Mouse (Mus musculus) effector memory CD4-positive, alpha-beta T cell, adult 7 months (primary cell): ENCODE data around the gene Gm15013. TPM values are rescaled to one million over a fixed set of nuclear protein-coding genes. Genes with fewer than 3 reads are reported as not detected.

Experiments used
- polyA plus RNA-seq: library from polyadenylated mRNA; unstranded; fragments of 100-300 nt; shearing (Covaris generic); gene quantifications from one replicate; pipeline ENCODE4 v1.2.1, GENCODE M21; 2017

The Gm15013 gene
- 2.0 TPM for polyA plus RNA-seq

DNA sequence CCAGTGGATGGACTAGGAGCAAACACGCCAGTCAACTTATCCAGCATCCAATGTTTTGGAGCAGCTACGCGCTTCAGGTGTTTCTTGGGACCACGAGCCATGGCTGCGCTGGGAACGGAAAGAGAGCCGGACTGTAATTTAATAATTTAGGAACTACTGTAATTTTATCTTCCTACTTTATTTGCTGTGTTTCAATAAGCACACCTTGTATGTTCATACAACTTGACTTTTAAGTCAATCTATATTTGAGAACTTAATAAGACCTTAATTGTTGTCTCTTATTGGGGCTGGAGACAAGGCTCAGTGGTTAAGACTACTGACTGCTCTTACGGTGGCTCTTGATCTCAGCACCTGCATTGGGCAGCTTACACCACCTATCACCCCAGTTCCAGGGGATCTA lies at the start of gene Gm15013:
Gene Gm15013 (minus strand): TSS at position 101 of the 400 bp plus-strand sequence.

DNA sequence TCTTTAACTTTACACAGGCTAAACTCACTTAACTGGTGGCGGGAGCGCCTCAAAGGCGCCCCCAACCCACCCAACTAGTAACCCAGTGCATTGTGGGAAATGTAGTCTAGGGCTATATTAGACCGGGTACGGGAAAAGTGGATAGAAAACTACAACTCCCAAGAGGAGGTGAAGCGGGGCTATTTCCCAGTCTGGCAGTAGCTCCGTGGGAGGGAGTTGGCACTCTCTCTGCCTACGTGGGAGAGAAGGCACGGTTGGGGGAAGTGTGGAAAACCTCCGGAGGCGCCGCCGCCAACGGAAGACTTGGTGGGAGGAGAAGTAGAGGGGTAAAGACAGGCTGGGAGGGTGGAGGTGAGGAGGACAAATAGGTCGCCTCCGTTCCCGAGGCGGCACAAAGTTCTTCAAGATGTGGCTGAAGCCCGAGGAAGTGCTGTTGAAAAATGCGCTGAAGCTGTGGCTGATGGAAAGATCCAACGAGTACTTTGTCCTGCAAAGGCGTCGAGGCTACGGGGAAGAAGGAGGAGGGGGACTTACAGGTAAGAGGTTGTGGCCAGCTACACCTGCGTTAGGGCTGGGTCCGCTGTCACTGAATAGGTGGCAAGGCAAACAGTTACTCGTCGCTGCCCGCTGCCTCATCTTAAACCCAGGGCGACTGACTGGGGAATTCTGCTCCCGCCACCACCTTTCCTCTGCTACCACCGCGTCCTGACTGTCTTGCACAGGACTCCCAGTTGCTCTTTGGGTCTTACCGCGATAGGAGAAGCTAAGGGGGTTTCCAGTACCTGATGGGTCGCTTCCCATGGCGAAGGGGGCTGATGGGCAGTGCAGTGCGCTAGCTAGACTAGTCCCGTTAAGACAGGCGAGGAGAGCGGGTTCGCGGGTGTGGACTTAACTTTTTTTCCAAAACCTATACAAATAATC lies 29.2 kb downstream of the Gm15013 start, which contains the start of gene Tbc1d8b:
Gene Tbc1d8b (plus strand): TSS at position 222 of the 921 bp plus-strand sequence.

Other genes with a start within 250 kb of the Gm15013 start
- gene D330045A20Rik, start 234.1 kb downstream of the Gm15013 start, polyA plus RNA-seq = 0.40 TPM
- 19.0 TPM for gene Rnf128, start 151.2 kb downstream of the Gm15013 start, polyA plus RNA-seq
- gene Tbc1d8b, start 29.5 kb downstream of the Gm15013 start, polyA plus RNA-seq = 10.2 TPM
- gene Ripply1, start 67.9 kb upstream of the Gm15013 start, polyA plus RNA-seq = not detected
- not detected for gene Cldn2, start 86.3 kb upstream of the Gm15013 start, polyA plus RNA-seq
- 0.34 TPM for gene Morc4, start 157.2 kb upstream of the Gm15013 start, polyA plus RNA-seq